Mouse (Mus musculus) G1E-ER4 (cell line): ENCODE measurements around the gene Myh6. TPM values are rescaled to one million over a fixed set of nuclear protein-coding genes. Genes with fewer than 3 reads are reported as not detected.

Source experiments
- GATA1 ChIP-seq: IDR thresholded peaks from one replicate; pipeline ENCODE4 v1.8.0; 2012; ENCODE audit warnings: low read length, inconsistent platforms
- polyA plus RNA-seq: library from polyadenylated mRNA; stranded (reverse); fragments of >175 nt; gene quantifications from 2 replicates; pipeline ENCODE4 v1.2.3, GENCODE M21; 2012

The Myh6 gene
- polyA plus RNA-seq, 1 experiment = 0.01 TPM

DNA sequence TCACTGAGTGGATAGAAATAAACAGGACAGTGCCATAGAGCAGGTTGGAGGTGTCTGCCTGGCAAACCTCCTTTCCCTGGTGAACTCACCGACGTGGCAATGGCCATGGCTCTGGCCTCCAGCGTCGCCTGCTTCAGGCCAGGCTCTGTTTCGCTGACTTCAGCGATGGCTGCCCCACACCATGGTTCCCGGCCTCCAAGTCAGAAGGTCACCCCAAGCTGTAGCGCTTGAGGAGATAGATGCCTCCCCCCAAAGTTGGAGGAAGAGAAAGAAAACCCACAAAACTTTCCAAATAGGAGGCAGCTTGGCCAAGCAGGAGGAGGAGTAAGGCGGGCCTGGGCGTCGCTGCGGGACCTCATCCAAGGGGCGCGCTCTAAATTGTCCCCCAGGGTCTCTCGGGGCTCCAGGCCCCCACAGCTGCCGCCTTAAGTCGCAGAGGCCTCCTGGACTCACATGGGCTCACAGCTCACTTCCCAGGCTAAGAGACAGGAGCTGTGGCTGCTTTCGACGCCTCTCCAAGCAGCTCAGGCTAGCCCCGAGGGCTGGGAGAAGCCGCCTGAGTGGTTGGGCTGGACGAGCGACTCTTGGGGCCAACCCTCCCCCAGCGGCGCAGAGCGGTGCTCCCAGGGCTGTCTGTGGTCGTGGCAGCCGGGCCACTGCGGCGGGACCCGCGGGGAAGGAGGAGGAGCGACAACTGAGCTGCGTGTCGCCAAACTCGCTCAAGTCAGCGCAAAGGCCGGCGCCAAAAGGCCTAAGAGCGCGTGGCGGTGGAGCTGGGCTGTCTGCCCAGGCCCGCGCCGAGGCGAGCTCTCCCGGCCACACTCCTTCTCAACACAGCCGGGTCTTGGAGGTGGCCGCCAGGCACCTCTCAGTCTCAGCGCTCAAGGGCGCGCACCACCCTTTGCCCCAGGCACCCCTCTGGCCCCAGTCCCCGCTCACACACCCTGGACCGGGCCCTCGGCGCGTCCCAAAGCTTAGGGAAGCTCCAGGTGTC lies 41.1 kb downstream of the Myh6 start, which contains the start of gene Efs:
Gene Efs, minus strand, starts transcription at position 778 of the 994 bp plus-strand sequence.
- TF ChIP-seq GATA1 = no peak

DNA sequence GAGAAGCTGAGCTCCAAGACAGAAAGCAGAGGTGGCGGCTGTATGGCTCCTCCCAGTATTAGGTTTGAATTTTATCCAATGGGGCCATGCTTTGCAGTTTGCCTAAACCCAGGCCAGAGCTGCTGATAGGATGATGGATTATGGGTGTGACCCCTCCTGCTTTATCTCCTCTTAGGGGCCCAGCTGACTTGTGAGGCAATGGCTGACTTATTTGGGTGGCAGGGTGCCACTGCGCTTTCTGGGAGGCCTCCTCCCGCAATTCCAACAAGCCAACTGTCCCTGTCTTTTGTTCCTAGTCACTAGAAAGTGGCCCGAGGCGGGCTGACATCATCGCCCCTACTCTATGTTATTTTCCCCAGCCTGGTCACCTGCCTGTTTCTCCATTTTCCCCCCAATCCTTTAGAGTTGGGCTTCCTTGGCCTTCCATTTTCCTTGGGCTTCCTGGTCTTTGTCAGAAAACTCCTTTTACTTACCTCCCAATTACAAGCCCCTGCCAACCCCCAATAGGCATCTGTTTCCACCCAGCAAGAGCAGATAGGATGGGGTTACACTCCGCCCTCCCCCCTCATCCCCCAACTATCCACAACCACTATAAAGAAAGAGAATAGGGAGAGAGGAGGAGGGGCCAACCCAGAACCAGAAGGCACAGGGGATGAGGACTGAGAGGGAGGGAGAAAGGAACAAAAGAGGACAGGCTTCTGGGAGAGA lies 41.9 kb downstream of the Myh6 start:
- no peak for TF ChIP-seq GATA1

DNA sequence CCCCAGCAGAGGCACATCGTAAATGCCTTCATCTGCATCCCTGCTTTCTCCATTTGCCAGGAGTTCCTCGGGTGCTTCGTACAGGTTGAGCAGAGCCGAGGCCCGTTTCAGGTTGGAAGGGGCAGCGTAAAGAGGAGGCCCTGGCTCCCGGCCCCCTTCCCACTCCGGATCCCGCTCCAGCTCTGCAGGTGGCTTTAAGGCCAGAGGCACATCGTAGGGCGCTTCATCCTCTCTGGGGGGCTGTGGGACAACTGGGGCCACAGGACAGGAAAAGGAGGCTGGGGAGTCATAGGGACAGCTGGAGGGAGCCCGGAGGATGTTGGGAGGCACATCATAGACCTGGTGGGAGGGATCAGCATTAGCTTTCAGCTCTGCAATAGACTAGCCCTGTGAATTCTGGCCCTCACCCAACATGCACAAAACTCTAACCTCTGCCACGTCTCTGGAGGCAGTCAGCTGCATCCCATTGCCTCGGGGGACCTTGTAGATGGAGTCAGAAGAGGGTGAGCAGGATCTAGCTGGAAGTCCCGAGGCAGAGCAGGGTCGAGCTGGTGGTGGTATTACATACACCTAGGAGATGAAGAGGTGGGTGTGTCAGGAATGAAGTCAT lies 46.5 kb downstream of the Myh6 start:
- no peak for TF ChIP-seq GATA1

DNA sequence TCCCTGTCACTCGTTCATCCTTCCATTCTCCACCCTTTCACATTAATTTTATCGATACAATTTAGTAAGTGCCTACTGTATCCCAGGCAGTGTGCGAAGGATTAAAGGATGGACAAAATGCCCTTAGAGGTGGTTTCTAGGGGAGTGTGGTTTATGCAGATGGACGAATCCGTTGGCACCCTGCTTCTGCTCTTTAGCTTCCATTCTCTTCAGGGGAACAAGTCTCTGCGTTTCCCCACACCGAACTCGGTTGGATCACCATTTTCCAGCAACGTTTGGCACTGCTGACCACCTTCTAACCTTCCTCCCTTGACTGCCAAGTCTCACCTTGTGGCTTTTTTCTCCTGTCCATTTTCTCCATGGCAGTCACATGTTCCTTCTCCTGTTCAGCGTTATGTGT lies 53.4 kb downstream of the Myh6 start:
- no peak for TF ChIP-seq GATA1

DNA sequence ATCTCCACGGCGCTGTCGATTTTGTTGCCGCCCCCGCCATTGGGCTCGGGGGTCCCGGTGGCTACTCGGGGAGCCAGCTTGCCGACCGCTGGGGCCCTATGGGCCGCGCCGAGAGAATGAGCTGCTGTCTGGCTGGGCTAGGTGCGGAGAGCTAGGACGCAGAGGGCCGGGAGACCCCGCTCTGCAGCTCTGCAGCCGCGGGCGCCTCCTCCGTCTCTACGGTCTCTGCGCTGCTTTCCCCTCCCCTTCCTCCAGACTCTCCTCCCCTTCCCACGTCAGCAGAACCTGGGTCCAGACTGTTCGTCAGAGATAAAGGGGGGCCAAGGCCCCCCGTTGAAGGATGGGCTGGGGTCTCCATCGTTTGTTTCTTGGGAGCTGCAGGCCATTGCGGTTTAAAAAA lies 53.8 kb downstream of the Myh6 start, which contains the start of gene Slc22a17:
Gene Slc22a17, minus strand, starts transcription at position 247 of the 400 bp plus-strand sequence.
- no peak for TF ChIP-seq GATA1

DNA sequence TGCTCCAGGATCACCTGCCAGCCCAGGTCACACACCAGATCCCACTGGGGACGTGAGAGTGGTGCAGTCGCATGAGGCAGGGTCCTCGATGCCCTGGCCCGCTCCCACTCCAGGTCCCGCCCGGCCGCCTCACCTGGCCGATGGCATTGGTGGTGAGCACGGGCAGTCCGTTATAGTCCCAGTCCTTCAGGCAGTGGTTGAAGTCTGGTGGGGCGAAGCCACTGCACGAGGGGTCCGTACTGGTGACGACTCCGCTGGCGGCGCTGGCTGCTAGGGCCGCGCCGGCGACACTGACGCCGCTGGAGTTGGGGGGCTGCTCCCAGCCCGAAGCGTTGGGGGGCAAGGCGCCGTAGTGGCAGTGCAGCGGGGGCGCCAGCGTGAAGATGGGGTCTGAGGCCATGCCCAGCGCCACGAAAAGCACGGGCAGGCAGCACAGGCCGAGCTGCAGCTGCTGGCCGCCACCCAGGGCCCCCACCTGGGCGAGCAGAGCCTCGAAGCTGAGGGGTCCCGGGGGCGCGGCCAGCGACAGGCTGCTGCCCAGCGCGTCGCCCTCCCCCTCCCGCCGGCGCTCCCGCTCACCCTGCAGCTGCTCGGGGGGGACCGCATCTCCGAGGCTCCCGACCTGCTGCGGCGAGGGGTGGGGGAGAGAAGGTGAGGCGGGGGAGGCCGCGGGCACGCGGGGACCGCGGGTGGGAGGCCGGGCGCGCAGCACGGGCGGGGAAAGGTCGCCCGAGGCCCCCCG lies 54.4 kb downstream of the Myh6 start:
- TF ChIP-seq GATA1 = no peak

DNA sequence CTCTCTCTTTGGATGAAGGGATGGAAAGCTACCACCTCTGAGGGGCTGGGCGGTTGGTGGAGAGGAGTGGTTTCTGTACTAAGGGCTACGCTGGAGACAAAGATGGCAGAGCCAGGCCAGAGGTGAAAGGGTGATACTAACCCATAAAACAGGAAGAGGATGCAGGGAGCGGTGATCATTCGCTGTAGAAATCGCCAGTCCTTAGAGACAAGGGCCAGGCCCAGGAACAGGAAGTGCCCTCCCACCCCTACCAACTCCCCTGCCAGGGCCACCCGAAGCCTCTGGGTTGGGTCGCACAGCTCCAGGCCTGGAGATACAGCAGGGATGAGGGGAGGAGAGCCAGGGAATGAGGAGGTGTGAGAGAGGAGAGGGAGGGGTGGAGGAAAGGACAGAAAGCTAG lies 58.0 kb downstream of the Myh6 start:
- TF ChIP-seq GATA1 = no peak

DNA sequence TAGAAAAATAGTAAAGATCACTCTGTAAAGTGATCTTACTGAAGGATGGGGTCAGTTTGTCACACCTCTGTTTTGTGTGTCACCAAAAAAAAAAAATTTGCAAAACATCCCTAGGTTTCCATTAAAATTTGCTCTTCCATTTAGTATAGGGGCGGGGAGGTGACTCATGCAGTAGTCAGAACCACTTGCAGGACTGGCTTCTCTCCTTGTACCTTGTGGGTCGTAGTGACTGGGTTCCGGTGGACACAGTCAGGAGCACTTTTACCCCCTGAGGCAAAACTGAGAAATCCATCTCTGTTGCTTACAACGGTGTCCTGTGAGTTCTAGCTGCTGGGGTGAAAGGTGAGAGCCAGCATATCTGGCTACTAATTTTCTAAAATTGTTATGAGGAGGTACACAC lies 63.1 kb downstream of the Myh6 start:
- no peak for TF ChIP-seq GATA1

DNA sequence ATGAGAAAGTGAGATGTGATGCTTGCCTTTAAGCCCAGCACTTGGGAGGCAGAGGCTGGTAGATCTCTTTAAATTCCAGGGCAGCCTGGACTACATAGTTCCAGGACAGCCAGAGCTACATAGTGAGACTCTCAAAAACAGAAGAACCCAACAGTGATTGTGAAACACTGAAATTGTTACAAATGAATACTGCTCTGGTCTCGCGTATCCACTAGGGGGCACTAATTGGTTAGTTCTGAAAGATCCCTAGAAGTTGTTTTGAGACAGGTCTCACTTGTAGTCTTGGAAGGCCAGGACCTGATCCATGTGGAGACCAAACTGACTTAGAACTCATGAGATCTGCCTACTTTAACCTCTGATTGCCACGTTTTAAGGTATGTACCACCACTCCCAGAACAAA lies 66.3 kb downstream of the Myh6 start:
- no peak for TF ChIP-seq GATA1

DNA sequence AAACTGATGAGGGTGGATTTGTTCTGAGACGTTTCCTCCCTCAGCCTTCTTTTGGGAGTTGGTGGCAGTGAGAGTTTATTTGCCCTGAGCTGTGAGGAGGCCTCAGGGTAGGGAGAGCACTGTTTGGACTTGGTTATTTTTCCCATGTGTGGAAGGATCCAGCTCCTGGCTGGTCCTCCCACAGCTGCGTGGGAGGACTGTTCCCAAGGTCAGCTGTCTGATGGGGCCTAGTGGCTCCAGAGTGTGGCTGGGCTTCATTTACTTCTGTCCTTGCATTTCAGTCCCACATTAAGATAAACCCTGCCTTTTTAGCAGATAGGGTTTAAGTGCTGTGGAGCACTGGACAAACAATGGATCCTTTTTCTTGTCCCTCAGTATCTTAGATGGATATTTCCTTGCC lies 69.3 kb downstream of the Myh6 start:
- TF ChIP-seq GATA1 = no peak

DNA sequence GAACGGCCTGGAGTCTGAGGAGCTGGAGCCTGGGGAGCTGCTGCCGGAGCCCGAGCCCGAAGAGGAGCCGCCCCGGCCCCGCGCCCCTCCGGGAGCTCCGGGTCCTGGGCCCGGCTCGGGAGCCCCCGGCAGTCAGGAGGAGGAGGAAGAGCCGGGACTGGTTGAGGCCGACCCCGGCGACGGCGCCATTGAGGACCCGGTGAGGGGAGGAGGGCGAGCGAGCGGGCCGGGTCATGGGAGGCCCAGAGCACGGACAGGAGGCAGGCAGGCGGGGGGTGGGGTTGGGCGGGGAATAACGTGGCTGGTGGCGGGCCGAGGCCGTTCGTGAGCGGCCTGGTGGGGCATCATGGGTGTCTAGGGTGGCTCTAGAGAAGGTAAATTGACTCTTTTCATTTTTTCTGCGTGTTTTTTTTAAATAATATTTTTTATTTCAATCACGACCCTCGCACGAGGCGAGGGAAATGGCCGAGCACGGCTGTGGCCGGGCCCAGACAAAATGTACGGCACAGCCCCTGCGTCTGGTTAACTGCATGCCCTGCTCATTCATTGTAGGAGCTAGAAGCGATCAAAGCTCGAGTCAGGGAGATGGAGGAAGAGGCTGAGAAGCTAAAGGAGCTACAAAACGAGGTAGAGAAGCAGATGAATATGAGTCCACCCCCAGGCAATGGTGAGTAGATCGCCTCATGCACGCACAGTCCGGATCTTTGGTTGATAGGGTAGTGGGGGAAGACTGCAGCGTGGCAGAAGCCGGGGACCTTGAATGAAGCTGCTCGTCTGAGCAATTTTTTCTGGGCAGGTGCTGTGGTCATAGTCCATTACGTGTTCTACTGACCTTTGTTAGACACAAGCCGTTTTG lies 72.2 kb downstream of the Myh6 start:
- TF ChIP-seq GATA1 = no peak

DNA sequence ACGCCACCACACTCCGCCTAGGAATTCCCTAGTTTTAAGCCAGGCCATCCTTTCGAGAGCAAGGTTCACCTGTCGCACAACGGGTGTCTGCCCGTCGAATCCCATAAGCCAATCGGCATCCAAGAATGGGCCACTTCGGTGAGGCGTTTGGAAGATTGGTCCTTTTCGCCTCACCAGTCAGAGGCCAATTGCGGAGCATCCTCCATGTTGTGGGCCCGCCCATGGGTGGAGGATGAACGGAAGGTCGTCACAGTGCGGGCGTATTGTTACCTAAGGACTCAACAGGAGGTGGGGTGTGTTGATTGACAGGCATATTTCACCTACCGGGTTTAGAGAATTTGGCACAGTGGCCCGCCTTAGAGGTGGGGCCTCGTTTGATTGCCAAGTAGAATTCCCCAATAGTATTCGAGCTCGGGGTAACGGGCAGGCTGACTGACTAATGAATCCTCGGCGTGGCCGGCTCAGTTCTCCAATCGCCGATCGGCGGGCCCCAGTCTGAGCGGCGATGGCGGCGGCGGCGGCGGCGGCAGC lies 73.0 kb downstream of the Myh6 start:
- TF ChIP-seq GATA1 = no peak

DNA sequence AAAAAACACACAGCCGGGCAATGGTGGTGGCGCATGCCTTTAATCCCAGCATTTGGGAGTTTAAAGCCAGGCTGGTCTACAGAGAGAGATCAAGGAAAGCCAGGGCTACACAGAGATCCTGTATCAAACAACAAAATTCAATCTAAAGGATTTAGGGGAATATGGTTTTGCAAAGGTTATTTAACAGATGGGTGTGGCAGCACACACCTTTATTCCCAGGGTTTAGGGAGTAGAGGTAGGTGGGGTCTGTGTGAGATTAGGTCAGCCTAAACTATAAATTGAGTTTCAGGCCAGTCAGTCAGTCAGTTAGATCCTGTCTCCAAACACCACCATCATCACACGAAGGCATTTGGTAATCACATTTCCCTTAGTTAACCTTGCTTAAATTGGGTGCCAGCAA lies 74.5 kb downstream of the Myh6 start, which contains the start of gene Pabpn1:
Gene Pabpn1, plus strand, starts transcription at position 301 of the 400 bp plus-strand sequence.
- no peak for TF ChIP-seq GATA1

Other genes starting within 250 kb of the Myh6 start
- gene Slc7a8, start 185.0 kb downstream of the Myh6 start, polyA plus RNA-seq = 79.2 and 81.1 TPM in 2 replicates
- gene Rnf212b, start 152.8 kb downstream of the Myh6 start, polyA plus RNA-seq = not detected in 2 replicates
- 1.5 and 1.6 TPM in 2 replicates for gene Homez, start 96.0 kb downstream of the Myh6 start, polyA plus RNA-seq
- 1.3 and 2.3 TPM in 2 replicates for gene Ppp1r3e, start 89.4 kb downstream of the Myh6 start, polyA plus RNA-seq
- gene Bcl2l2, start 83.5 kb downstream of the Myh6 start, polyA plus RNA-seq = 41.2 and 42.5 TPM in 2 replicates
- gene Gm20521, start 83.5 kb downstream of the Myh6 start, polyA plus RNA-seq = 5.5 and 10.3 TPM in 2 replicates
- 412 and 528 TPM in 2 replicates for gene Pabpn1, start 74.4 kb downstream of the Myh6 start, polyA plus RNA-seq
- gene Slc22a17, start 53.8 kb downstream of the Myh6 start, polyA plus RNA-seq = not detected in 2 replicates
- 0.04 TPM in 1 of 2 replicates, not detected in the other for gene Efs, start 40.8 kb downstream of the Myh6 start, polyA plus RNA-seq
- gene Il25, start 34.2 kb downstream of the Myh6 start, polyA plus RNA-seq = not detected in 2 replicates
- gene Cmtm5, start 30.7 kb downstream of the Myh6 start, polyA plus RNA-seq = not detected in 2 replicates
- gene Gm17428, start 10.0 kb upstream of the Myh6 start, polyA plus RNA-seq = not detected in 2 replicates
- gene Myh7, start 27.7 kb upstream of the Myh6 start, polyA plus RNA-seq = 0.04 and 0.05 TPM in 2 replicates
- gene Ngdn, start 48.5 kb upstream of the Myh6 start, polyA plus RNA-seq = 39.2 and 43.5 TPM in 2 replicates
- 1.9 and 2.3 TPM in 2 replicates for gene Zfhx2, start 125.4 kb upstream of the Myh6 start, polyA plus RNA-seq
- 4.0 and 4.4 TPM in 2 replicates for gene Thtpa, start 127.9 kb upstream of the Myh6 start, polyA plus RNA-seq
- 16.8 and 21.9 TPM in 2 replicates for gene Ap1g2, start 139.7 kb upstream of the Myh6 start, polyA plus RNA-seq
- 0.02 TPM in 1 of 2 replicates, not detected in the other for gene Jph4, start 150.0 kb upstream of the Myh6 start, polyA plus RNA-seq